Mouse (Mus musculus) kidney, embryonic 15.5 days (tissue): ENCODE measurements around the gene Nav2. TPM values are rescaled to one million over a fixed set of nuclear protein-coding genes. Genes with fewer than 3 reads are reported as not detected.
A peak's percentile ranks its signal among the peaks of the same experiment; 100 is the strongest.

Experiments
- ATAC-seq: fragments of 200-750 bp; cut with Nextera tagmentation; replicated peaks from 2 replicates; pipeline ENCODE4 v1.8.0; 2017; ENCODE audit warnings: moderate TSS enrichment; ENCODE audit not compliant: low FRiP score
- H3K27ac ChIP-seq: fragments of 300-500 bp; sonication (generic); 2 replicates; pipeline ENCODE4 v1.5.1; 2015; ENCODE audit warnings: mild to moderate bottlenecking, inconsistent platforms
- H3K27me3 ChIP-seq: fragments of 300-500 bp; sonication (generic); 2 replicates; pipeline ENCODE4 v1.6.1; 2015; ENCODE audit warnings: inconsistent platforms
- H3K36me3 ChIP-seq: fragments of 300-500 bp; sonication (generic); 2 replicates; pipeline ENCODE4 v1.6.1; 2015; ENCODE audit warnings: inconsistent platforms
- H3K4me1 ChIP-seq: fragments of 300-500 bp; sonication (generic); 2 replicates; pipeline ENCODE4 v1.6.1; 2015; ENCODE audit warnings: inconsistent platforms
- H3K4me2 ChIP-seq: fragments of 300-500 bp; sonication (generic); 2 replicates; pipeline ENCODE4 v1.6.1; 2015; ENCODE audit warnings: moderate library complexity, mild to moderate bottlenecking, inconsistent platforms
- H3K4me3 ChIP-seq: fragments of 300-500 bp; sonication (generic); replicated peaks from 2 replicates; pipeline ENCODE4 v1.5.1; 2015; ENCODE audit warnings: mild to moderate bottlenecking, inconsistent platforms
- H3K9ac ChIP-seq: fragments of 300-500 bp; sonication (generic); 2 replicates; pipeline ENCODE4 v1.6.1; 2015; ENCODE audit warnings: mild to moderate bottlenecking, inconsistent platforms
- H3K9me3 ChIP-seq: fragments of 300-500 bp; sonication (generic); replicated peaks from 2 replicates; pipeline ENCODE4 v1.6.1; 2016; ENCODE audit warnings: inconsistent platforms
- WGBS: fragments of 180-500 bp; shearing (Covaris S2); methylation state at CpG from one replicate; pipeline ENCODE4 v1.1.7; 2015; ENCODE audit warnings: mixed read lengths; 5-methylcytosine and 5-hydroxymethylcytosine counted together
- polyA plus RNA-seq: library from polyadenylated mRNA; unstranded; fragments of >200 nt; fragmentation: Nextera tagmentation; extraction: Ambion mirVana; gene quantifications from 2 replicates; pipeline ENCODE4 v1.2.1, GENCODE M21; 2015

Nav2 gene
- polyA plus RNA-seq, 1 experiment from 2014 or later: 28.8 TPM

- H3K27ac ChIP-seq: no peak overlapping the region
- no peaks in the 10 kb centered on the region for H3K27me3 ChIP-seq
- WGBS: 82% methylated on average over 8 of the region's 8 CpGs
- H3K4me2 ChIP-seq: no peak overlapping the region
- no peak overlapping the region for H3K4me3 ChIP-seq
- ATAC-seq: no peak
- H3K36me3 ChIP-seq: no peaks in the 10 kb centered on the region
- no peak overlapping the region for H3K9ac ChIP-seq
- no peaks in the 10 kb centered on the region for H3K4me1 ChIP-seq
- no peaks in the 10 kb centered on the region for H3K9me3 ChIP-seq
These were observed 302.2 kb downstream of the Nav2 start for GRCm38 (mm10) chr7:49210721-49211120.

- no peak for ATAC-seq
- WGBS: 52% methylated on average over 4 of the region's 4 CpGs
These were observed 304.5 kb downstream of the Nav2 start for GRCm38 (mm10) chr7:49213011-49213410.

GRCm38 (mm10) chr7:49217786-49218185 lies 309.3 kb downstream of the Nav2 start:
- H3K4me1 ChIP-seq: no peaks in the 10 kb centered on the region
- no peak overlapping the region for H3K9ac ChIP-seq
- ATAC-seq: no peak
- WGBS: 82% methylated on average over 6 of the region's 6 CpGs
- no peak overlapping the region for H3K4me2 ChIP-seq
- H3K4me3 ChIP-seq: no peak overlapping the region
- H3K36me3 ChIP-seq: no peaks in the 10 kb centered on the region
- H3K27ac ChIP-seq: no peak overlapping the region
- H3K27me3 ChIP-seq: 0 out of 2 replicates have a peak, but pooled peaks cover 2% of the 10 kb centered on the region
- no peaks in the 10 kb centered on the region for H3K9me3 ChIP-seq

More at GRCm38 (mm10) chr7:49213011-49213410, 304.5 kb downstream of the Nav2 start:
- Histone ChIP-seq H3K4me3 (no peak overlapping the region), H3K36me3 (no peaks in the 10 kb centered on the region), H3K4me2 (no peak overlapping the region), H3K4me1 (no peaks in the 10 kb centered on the region), H3K9ac (no peak overlapping the region), H3K9me3 (no peaks in the 10 kb centered on the region), H3K27me3 (no peaks in the 10 kb centered on the region), H3K27ac (no peak overlapping the region)

- Histone ChIP-seq H3K4me1 (peaks cover 12% of the 10 kb centered on the region; the same call in 1 of the 2 replicates), H3K27me3 (no peaks in the 10 kb centered on the region), H3K27ac (no peak overlapping the region), H3K36me3 (no peaks in the 10 kb centered on the region), H3K4me2 (no peak overlapping the region), H3K9me3 (no peaks in the 10 kb centered on the region), H3K9ac (no peak overlapping the region), H3K4me3 (no peak overlapping the region)
- no peak; the same call in 1 of the 2 replicates for ATAC-seq
- 68% methylated on average over 5 of the region's 5 CpGs for WGBS
These were observed 317.2 kb downstream of the Nav2 start for GRCm38 (mm10) chr7:49225741-49226140.

GRCm38 (mm10) chr7:49232969-49233368 lies 324.5 kb downstream of the Nav2 start:
- Histone ChIP-seq H3K4me3 (no peak overlapping the region), H3K36me3 (no peaks in the 10 kb centered on the region), H3K27ac (no peak overlapping the region), H3K9me3 (no peaks in the 10 kb centered on the region), H3K9ac (no peak overlapping the region), H3K4me2 (no peak overlapping the region), H3K4me1 (peaks cover 12% of the 10 kb centered on the region; the same call in 1 of the 2 replicates), H3K27me3 (no peaks in the 10 kb centered on the region)
- WGBS: 86% methylated on average over 2 of the region's 2 CpGs
- no peak for ATAC-seq

- no peak overlapping the region for H3K4me2 ChIP-seq
- no peak for ATAC-seq
- H3K27ac ChIP-seq: 0 out of 2 replicates have a peak overlapping the region, but pooled peaks have one; percentile 49
- no peaks in the 10 kb centered on the region for H3K36me3 ChIP-seq
- peaks cover 12% of the 10 kb centered on the region; the same call in 1 of the 2 replicates for H3K4me1 ChIP-seq
- WGBS: 61% methylated on average over 8 of the region's 8 CpGs
- H3K9ac ChIP-seq: no peak overlapping the region
- H3K27me3 ChIP-seq: no peaks in the 10 kb centered on the region
- H3K9me3 ChIP-seq: no peaks in the 10 kb centered on the region
- H3K4me3 ChIP-seq: no peak overlapping the region
These were observed 325.8 kb downstream of the Nav2 start for GRCm38 (mm10) chr7:49234288-49234687.

- peaks cover 12% of the 10 kb centered on the region; the same call in 1 of the 2 replicates for H3K4me1 ChIP-seq
- no peaks in the 10 kb centered on the region for H3K36me3 ChIP-seq
- peak overlapping the region; percentile 49 for H3K27ac ChIP-seq
- H3K27me3 ChIP-seq: no peaks in the 10 kb centered on the region
- no peaks in the 10 kb centered on the region for H3K9me3 ChIP-seq
- no peak overlapping the region for H3K4me2 ChIP-seq
- no peak overlapping the region for H3K9ac ChIP-seq
- ATAC-seq: no peak
- no peak overlapping the region for H3K4me3 ChIP-seq
- WGBS: 66% methylated on average over 9 of the region's 9 CpGs
These were observed 326.8 kb downstream of the Nav2 start for GRCm38 (mm10) chr7:49235271-49235681.

GRCm38 (mm10) chr7:49235821-49236220 lies 327.3 kb downstream of the Nav2 start:
- Histone ChIP-seq H3K4me3 (no peak overlapping the region), H3K36me3 (no peaks in the 10 kb centered on the region), H3K4me1 (peaks cover 12% of the 10 kb centered on the region; the same call in 1 of the 2 replicates), H3K27me3 (no peaks in the 10 kb centered on the region), H3K4me2 (no peak overlapping the region), H3K9ac (no peak overlapping the region), H3K9me3 (no peaks in the 10 kb centered on the region), H3K27ac (peak overlapping the region; percentile 49)
- no peak for ATAC-seq
- WGBS: 69% methylated on average over 3 of the region's 3 CpGs

- H3K27me3 ChIP-seq: 0 out of 2 replicates have a peak, but pooled peaks cover 3% of the 10 kb centered on the region
These were observed 331.9 kb downstream of the Nav2 start for GRCm38 (mm10) chr7:49240461-49240860.

GRCm38 (mm10) chr7:49241229-49241751 lies 332.8 kb downstream of the Nav2 start:
- Histone ChIP-seq H3K9me3 (no peaks in the 10 kb centered on the region), H3K27me3 (peaks cover 4% of the 10 kb centered on the region), H3K4me3 (no peak overlapping the region), H3K4me1 (peaks cover 16% of the 10 kb centered on the region), H3K36me3 (no peaks in the 10 kb centered on the region), H3K4me2 (no peak overlapping the region), H3K27ac (peak overlapping the region; percentile 67), H3K9ac (no peak overlapping the region)
- 75% methylated on average over 3 of the region's 3 CpGs for WGBS
- ATAC-seq: no peak

More at GRCm38 (mm10) chr7:49240461-49240860, 331.9 kb downstream of the Nav2 start:
- Histone ChIP-seq H3K9me3 (no peaks in the 10 kb centered on the region), H3K4me3 (no peak overlapping the region), H3K27ac (no peak overlapping the region), H3K9ac (no peak overlapping the region), H3K36me3 (no peaks in the 10 kb centered on the region), H3K4me1 (peaks cover 12% of the 10 kb centered on the region), H3K4me2 (no peak overlapping the region)
- no peak for ATAC-seq
- 88% methylated on average over 7 of the region's 7 CpGs for WGBS

GRCm38 (mm10) chr7:49242261-49242660 lies 333.7 kb downstream of the Nav2 start:
- H3K27me3 ChIP-seq: peaks cover 14% of the 10 kb centered on the region
- H3K4me2 ChIP-seq: no peak overlapping the region
- H3K36me3 ChIP-seq: no peaks in the 10 kb centered on the region

GRCm38 (mm10) chr7:49243079-49243478 lies 334.6 kb downstream of the Nav2 start:
- peaks cover 22% of the 10 kb centered on the region for H3K27me3 ChIP-seq
- no peak overlapping the region for H3K4me3 ChIP-seq
- no peak for ATAC-seq
- no peak overlapping the region for H3K9ac ChIP-seq
- H3K27ac ChIP-seq: peak overlapping the region; percentile 66
- 79% methylated on average over 4 of the region's 4 CpGs for WGBS
- H3K4me1 ChIP-seq: peaks cover 33% of the 10 kb centered on the region
- no peak overlapping the region for H3K4me2 ChIP-seq
- H3K9me3 ChIP-seq: no peaks in the 10 kb centered on the region
- no peaks in the 10 kb centered on the region for H3K36me3 ChIP-seq

More at GRCm38 (mm10) chr7:49242261-49242660, 333.7 kb downstream of the Nav2 start:
- peaks cover 25% of the 10 kb centered on the region for H3K4me1 ChIP-seq
- H3K9me3 ChIP-seq: no peaks in the 10 kb centered on the region
- no peak overlapping the region for H3K4me3 ChIP-seq
- peak overlapping the region; percentile 67 for H3K27ac ChIP-seq
- no peak overlapping the region for H3K9ac ChIP-seq
- peak; percentile 31 for ATAC-seq
- WGBS: 36% methylated on average over 5 of the region's 5 CpGs
